Mouse (Mus musculus) layer of hippocampus, postnatal 10 days (tissue): ENCODE measurements at regions not wholly inside any gene's neighbourhood (a gene's known extent, or its start where the extent isn't known, plus 50 kb on each side); places are given as distances from the start of the nearest gene placed in this dataset.

Experiments
- DNase-seq, 2 experiments: peaks; one replicate each; pipeline ENCODE4 v3.0.0; 2021; ENCODE audit warnings: low spot score in 2 of 2

DNA sequence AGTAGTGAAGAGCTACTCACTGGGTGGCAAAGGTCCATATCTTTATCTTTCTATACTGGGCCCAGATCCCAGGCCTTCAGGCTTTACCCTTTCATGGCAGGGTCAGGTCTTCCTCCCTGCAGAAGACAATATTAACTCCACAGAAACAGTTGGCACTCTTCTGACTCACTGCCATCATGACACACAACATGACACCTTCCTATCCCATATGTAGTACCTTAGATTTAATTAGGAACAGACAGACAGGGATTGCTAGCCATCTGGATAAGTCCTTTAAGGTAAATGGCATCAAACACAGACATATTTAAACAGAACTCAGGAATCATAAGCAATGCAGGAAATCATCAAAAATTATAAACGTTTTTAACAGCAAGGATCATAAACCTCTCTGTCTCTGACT, 815.0 kb upstream of the Gm597 start:
- no peak for DNase-seq

DNA sequence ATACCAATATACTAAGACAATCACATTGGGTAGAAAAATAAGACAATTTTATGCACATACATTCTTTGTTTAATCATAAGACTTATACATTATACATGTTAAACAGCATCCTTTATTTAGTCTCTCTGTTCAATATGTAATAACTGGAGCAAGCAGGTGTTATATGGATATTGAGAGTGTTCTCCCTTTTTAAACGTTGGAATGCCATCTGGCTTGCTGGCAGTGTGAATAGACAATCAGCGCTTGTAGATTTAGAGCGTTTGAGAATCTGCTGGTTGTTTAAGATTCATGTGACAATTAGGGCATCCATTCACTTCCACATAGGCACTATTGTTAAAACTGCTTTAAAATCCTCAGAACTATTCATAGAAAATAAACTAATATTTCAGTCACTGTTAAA, 807.8 kb upstream of the Gm597 start:
- peak; percentile 10 to 23 for DNase-seq
